Mouse (Mus musculus) layer of hippocampus, postnatal 25 days (tissue): ENCODE measurements at regions not wholly inside any gene's neighbourhood (a gene's known extent, or its start where the extent isn't known, plus 50 kb on each side); places are given as distances from the start of the nearest gene placed in this dataset.
"Not testable (repeated sequence)": the region's sequence is repeated elsewhere in the genome, so short reads cannot be mapped to it uniquely, and the experiment has no call there.

Experiments
- DNase-seq, 2 experiments: peaks; one replicate each; pipeline ENCODE4 v3.0.0; 2022; ENCODE audit warnings: mixed read lengths in 2 of 2, low spot score in 1 of 2; ENCODE audit errors: extremely low spot score in 1 of 2
- microRNA-seq, 2 experiments: library from miRNA; unstranded; fragments of <30 nt; microRNA quantifications; one replicate each; pipeline ENCODE4 v1.2.0; 2021

DNA sequence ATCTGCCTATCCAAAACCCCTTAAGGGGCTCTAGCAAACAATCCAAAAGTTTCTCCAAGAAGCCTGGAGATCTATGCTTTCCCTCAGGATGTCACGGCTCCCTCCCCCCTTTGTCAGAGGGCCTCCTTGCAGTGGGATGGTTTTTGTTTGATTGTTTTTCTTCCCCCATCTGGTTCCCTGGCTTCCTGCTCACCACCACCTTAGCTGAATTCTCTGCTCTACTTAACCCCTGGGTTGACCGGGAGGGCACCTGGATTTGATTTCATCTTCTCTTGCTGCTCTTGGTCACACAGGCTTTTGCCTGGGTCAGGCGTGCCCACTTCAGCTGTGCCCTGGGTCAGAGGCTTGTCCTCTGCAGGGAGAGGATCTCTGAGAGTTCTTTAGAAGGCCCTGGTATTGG is 72.3 kb upstream of the Spon1 start:
- DNase-seq: no peak

DNA sequence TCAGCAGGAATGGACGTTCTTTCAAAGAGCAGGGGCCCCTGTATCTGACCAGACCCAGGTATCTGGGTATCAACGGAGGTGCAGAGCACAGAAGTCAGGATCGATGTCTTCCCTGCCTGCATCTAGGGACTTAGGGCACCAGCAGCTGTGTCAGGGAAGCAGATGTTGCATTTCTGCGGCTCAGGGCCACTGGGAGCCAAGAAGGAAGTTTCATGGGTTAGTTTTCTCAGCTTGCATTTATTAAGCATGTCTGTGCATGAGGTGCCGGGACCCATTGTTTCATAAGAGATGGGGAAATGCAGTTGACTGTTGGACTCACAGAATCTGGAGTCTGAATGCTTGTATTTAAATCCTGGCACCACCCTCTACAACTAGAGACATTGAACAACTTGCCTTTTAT is 71.3 kb upstream of the Spon1 start:
- DNase-seq: no peak

DNA sequence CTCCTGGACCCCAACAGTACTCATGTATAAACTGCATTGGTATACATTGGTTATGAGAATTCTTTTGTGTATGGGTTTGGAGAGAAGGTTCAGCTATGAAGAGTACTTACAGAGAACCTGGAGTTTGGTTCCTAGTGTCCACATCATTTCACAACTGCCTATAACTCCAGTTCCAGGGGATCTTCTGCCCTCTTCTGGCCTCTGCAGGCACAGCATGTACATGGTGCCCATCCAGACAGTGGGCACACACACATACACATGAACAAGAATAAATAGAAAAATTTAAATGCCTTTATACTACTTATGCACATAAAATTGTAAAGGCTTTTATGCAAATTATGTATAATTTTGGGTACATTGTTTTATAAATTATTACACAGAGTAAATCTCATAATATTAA is 59.9 kb upstream of the Spon1 start:
- DNase-seq: no peak

DNA sequence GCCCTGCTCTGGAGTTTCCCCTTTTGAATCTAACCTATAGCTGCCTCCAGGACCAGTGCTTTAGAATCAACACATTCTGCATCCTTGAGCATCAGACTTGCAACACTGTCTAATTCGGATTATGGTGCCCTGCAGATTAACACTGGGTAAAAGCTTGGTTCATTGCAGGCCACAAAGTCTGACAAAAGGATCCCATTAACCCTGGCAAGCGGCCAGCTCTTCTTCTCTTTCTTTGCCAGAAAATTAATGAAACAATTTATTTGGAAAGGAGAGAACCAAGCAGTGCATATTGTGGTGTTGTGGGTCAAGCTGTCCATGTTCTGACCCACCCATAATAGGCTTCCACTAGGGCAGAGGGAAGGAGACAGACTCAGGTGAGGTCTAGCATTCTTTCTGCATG is 58.2 kb upstream of the Spon1 start:
- no peak for DNase-seq

DNA sequence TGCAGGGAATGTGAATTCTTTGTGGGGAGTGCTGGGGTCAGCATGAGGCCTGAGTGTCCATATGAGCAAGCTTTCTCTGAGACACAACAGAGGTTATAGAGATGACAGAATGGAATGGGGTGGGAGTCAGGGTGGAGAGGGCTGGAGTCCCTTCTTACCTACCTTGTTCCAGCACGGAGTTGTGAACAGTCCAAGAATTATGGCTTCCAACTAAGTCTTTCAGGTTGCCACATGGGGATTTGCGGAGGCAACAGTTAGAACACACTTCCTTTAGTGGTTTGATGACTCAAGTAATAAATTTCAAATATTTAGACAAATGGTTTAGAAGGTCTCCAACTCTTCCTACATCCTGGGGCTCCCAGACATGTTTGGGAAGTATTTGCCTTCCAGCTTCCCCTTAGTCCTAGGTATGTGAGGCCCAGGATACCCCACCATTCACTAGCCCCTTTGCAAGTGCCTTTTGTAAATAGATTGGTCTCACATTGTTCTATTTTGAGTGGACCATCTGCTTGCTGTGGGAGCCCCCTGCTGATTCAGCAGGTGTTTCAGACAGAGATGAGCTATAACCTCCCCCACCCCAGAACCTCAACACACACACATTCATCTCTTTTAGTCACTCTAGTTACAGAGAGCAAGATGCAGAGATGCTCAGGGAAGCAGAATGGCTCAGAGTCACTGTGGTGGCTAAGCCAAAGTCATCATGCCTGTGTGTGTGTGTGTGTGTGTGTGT is 55.1 kb upstream of the Spon1 start:
- DNase-seq: no peak

DNA sequence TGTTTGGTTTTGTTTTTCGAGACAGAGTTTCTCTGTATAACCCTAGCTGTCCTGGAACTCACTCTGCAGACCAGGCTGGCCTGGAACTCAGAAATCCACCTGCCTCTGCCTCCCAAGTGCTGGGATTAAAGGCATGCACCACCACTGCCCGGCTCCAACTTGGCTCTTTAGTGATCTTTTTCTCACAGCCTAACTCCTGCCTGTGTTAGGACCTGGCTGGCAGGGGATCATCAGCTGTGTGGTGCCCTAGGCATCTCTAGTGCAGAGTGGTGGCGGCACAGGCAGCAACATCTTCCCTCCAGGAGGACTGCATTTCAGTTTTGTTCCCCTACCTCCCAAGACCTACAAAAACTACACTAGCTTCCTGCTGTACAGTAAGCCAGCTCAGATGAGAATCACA is 54.4 kb upstream of the Spon1 start:
- DNase-seq: not testable (repeated sequence)

Small RNA genes in the stretch of these regions (microRNA-seq; reads per million reads assigned to microRNA genes)
- 0 reads per million in 2 experiments for gene Gm23700
